Mouse (Mus musculus): Measurements from ENCODE around the gene Fam187a.

- TF ChIP-seq CTCF (IDR thresholded peaks at IDR 0.05; ENCODE audit: low read depth) (no peak), EP300 (IDR thresholded peaks at IDR 0.05; ENCODE audit: low read depth) (no peak)
Observed at GRCm38 (mm10) chr11:102918077-102918476, 33.1 kb downstream of the Fam187a start.

Measured in liver, postnatal 0 days (tissue).